Mouse (Mus musculus) lung, postnatal 4 days (tissue): ENCODE data around the gene Sall2.

Source experiments
- DNase-seq, 2 experiments: peaks; one replicate each; pipeline ENCODE4 v3.0.0; 2021

The Sall2 gene

DNA sequence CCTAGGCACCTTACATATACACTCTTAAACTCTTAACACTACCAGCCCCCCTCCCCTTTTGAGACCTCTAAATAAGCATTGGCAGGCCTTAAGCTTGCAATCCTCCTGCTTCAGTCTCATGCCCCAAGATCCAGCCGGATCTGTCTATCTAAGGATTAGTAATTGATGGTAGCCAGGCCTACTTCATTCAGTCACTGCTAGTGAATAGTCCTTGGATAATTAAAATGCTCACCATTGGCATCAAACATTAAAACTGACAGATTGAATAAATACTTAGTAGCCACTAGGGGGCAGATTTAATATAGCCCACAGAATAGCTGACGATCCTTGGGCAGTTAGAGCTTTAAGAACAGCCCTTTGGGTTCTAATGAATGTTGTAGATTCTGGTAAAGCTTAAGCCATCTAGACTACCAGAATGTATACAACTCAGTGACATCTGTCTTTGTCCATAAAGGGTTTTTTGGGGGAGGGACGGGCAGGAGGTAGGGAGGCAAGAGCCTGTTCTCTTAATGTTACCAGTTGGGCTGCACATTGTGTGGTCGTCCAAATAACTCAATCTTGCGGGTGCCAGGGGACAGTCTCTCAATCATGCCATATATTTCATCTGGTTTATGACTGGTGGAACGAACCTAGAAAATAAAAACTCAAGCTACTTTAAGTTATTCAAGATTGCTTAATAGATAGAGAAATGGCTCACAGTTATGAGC, 32.9 kb downstream of the Sall2 start:
- no peak for DNase-seq

DNA sequence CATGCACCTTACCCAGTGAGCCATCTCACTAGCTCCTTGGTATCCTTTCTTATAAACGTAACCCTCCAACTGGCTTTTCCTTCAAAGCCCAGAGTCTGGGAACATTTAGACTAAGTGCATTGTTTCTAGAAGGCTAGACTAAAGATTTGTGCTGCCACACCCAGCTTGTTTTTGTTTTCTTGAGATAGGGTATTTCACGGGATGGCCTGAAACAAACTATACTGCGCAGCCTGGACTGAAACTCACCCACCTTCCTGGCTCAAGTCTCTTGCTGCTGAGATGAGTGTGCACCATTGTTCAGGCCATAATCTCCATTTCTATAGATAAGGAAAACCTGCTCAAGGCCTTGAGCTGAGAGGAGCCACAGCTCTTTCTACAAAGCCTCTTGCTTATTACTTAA, 44.4 kb downstream of the Sall2 start:
- no peak for DNase-seq

DNA sequence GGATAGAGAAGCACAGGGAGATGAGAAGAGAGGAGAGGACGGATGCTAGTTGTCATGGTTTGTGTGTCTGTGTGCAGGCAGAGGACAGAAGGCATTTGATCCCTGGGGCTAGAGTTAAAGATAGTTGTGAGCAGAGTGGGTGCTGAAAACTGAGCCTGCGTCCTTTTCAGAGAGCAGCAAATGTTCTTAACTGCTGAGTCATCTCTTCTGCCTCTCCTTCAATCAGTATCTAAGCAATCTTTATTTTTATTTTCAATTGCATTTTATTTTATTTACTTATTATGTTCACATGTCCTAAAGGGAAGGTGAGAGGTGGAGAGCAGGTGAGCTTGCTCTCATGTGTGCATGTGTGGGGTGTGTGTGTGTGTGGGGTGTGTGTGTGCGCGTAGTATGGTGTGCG, 44.9 kb downstream of the Sall2 start:
- DNase-seq, result no peak

DNA sequence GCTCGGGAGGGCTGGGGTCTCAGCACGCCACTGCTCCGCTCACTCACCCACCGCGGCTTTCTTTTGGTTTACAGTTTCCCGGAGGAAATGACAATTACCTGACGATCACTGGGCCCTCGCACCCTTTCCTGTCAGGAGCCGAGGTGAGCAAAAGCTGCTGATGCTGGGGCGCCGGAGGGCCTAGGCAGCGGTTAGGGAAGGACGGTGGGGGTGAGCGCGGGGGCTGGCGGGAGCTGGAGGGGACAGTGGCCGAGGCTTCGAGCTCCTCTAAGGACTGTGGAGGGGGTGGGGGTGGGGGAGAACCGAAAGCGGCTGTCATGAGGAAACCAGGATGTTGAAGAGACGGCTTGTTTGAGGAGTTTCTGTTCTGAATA, 48.8 kb downstream of the Sall2 start:
- no peak for DNase-seq

DNA sequence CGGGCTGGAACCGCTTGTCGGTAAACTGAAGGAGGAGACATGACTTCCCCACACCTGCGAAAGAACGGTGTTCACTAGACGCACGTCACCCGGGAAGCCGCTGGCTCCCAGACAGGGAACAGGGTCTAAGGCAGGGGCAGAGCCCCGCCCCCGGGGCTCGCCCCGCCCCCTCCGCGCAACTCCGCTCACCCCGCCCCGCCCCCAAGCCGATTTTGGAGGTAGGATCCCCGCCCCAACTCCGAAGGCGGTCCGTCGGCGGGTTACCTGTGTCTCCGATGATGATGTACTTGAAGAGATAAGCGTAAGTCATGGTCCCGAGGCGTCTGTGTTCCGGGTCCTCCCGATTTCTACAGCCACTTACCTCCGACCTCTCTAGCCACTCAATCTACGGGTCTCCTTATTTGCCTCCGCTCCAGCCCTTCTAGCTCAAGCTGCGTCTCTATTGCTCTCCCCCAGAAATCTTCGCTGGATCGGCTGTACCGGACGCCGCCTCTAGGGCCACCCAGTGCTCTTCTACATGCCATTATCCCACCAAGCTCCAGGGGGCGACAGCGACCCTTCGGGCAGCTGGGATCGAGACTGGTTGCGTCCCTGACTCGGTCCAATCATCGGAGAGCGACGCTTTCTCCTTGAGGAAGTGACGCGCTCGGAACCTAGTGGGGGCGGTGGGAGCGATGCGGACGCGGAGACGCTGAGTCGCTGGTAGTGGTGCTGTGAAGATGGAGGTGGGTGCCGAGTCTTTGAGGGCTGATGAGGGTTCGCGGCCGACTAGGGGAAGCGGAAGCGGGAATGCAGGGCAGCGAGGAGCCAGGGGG, 49.4 kb downstream of the Sall2 start, which contains the start of the genes Tox4 and Rab2b:
Gene Tox4 (plus strand): TSS at position 215 of the 815 bp plus-strand sequence.
Gene Rab2b (minus strand): TSS at position 614 of the 815 bp plus-strand sequence.
- peak; percentile 99 for DNase-seq

DNA sequence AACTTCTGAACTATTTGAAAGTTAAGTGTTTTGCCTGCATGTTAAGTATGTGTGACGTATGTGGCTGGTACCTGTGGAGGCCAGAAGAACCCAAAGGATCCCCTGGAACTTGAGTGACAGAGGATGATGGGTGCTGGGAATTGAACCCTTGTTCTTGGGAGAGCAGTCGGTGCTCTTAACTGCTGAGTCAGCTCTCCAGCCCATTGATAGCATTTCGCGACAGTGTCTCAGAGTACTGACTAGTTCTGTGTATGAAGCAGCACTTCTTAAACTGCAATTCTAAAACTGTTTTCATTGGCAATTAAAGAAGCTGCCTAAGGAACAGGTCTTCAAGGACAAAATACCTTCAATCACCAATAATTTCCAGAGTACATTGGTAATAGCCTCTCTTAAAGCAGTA, 51.4 kb downstream of the Sall2 start:
- DNase-seq, result no peak

DNA sequence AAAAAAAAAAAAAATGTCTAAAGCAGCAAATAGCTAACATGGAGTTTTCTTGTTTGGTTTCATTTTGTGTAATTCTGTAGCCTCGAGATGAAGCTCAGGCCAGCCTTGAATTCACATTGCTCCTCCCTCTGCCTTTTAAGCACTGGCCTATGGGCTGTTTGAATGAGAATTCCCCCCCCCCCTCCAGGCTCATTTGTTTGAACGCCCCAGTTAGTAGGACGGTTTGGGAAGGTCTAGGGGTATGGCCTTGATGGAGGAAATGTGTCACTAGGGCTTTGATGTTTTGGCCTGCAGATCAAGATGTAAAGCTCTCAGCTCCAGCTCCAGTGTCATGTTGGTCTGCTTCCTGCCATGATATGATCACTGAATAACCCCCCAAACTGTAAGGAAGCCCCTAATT, 55.8 kb downstream of the Sall2 start:
- no peak for DNase-seq
